In the genomic region with DNA sequence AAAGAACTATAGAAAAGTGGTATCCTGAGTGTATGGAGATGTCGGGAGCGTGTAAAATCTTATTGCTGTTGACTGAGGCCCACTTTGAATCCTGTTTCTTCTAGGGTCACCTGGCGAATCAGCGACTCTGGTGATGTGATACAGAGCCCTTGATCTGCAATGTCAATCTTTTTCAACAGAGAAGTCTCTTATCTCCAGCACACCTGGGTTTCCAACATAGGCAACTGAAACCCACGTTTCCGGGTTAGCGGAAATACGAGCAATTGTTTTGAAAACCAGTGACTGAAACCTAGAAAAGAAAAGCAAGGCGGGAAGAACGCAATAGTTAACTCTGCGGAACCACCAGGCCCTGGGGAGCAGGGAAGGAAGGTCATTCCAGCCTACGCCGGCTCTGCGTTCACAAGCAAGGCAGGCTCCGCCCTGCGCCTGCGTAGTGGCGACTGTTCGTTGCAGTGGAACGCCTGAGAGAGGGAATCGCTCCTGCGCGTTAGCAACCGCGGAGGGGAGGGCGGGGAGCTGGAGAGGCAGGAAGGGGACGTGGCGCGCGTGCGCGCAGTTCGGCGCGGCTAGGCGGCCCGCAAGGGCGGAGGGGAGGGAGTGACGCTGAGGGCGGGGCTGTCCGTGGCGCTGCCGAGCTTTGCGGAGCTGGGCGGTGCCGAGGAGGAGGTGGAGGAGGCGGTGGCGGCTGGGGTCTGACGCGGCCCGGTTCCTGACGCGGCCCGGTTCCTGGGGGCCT, we compare ENCODE assay signal across 8 mouse cellular contexts. TPM values are rescaled to one million over a fixed set of nuclear protein-coding genes. Genes with fewer than 3 reads are reported as not detected.
DNase-seq lines count a peak whose midpoint lies in the region; ATAC-seq lines count a peak whose summit lies in the region.

A gene (plus strand): TSS at position 436 of the 736 bp plus-strand sequence.

- no peaks in the 10 kb centered on the region for H3K27me3 ChIP-seq in heart, embryonic 14.5 days (ENCODE audit: control insufficient read depth, insufficient read depth, low read length)
- H3K27me3 ChIP-seq in liver, embryonic 13.5 days = peaks cover 4% of the 10 kb centered on the region; the same call in 1 of the 2 replicates
- H3K27me3 ChIP-seq in stomach, embryonic 16.5 days (ENCODE audit: control insufficient read depth, insufficient read depth, low read length) = no peaks in the 10 kb centered on the region

- peak; percentile 92 for ATAC-seq in CD4-positive, CD25-positive, alpha-beta regulatory T cell, adult 4 months
- ATAC-seq in heart, embryonic 14.5 days (ENCODE audit: insufficient number of reproducible peaks, insufficient read depth, low FRiP score, low read depth) = peak; percentile 98
- ATAC-seq in liver, embryonic 13.5 days (ENCODE audit: low read depth) = peak; percentile 97
- peak; percentile 99 for ATAC-seq in stomach, embryonic 16.5 days (ENCODE audit: insufficient read depth, low FRiP score)

- DNase-seq in c-Kit-negative CD71-positive TER-119-positive erythroid progenitor cells, embryonic 14.5 days (ENCODE audit: low read depth, low spot score) = peak; percentile 96
- peak; percentile 99 for DNase-seq in fibroblast of lung, adult 2 months (ENCODE audit: low read depth)
- DNase-seq in kidney, postnatal 14 days = peak; percentile 99
- DNase-seq in liver, embryonic 13.5 days = peak; percentile 100
- DNase-seq in neural tube, embryonic 10.5 days (ENCODE audit: extremely low spot score, low spot score) = peak; percentile 98

- WGBS in heart, embryonic 14.5 days = 1% methylated on average over 36 of the region's 54 CpGs
- WGBS in liver, embryonic 13.5 days (ENCODE audit: insufficient replicate concordance) = 2% methylated on average over 54 of the region's 54 CpGs
- under 1% methylated on average over 54 of the region's 54 CpGs for WGBS in stomach, embryonic 16.5 days

- H3K4me2 ChIP-seq in heart, embryonic 14.5 days (ENCODE audit: low read length) = peak within 1 kb of the TSS; percentile 70
- H3K4me2 ChIP-seq in liver, embryonic 13.5 days = peak within 1 kb of the TSS; percentile 70
- peak within 1 kb of the TSS; percentile 62 for H3K4me2 ChIP-seq in stomach, embryonic 16.5 days (ENCODE audit: low read depth, low read length)

- peaks cover 3 to 22% of the 10 kb centered on the region in 2 experiments for H3K4me1 ChIP-seq in heart, embryonic 14.5 days (ENCODE audit: control insufficient read depth in 2 of 2, insufficient read depth in 2 of 2, low read length in 2 of 2)
- H3K4me1 ChIP-seq in liver, embryonic 13.5 days (replicated peaks) = peaks cover 32% of the 10 kb centered on the region
- peaks cover 3% of the 10 kb centered on the region; the same call in 1 of the 2 replicates for H3K4me1 ChIP-seq in stomach, embryonic 16.5 days (ENCODE audit: control insufficient read depth, insufficient read depth, low read length)

- H3K27ac ChIP-seq in heart, embryonic 14.5 days (replicated peaks in 1 of 2; ENCODE audit: control insufficient read depth in 1 of 2, insufficient read depth in 1 of 2, low read depth in 2 of 2, low read length in 2 of 2) = peak within 1 kb of the TSS; percentile 98
- H3K27ac ChIP-seq in liver, embryonic 13.5 days = peak within 1 kb of the TSS; percentile 99
- H3K27ac ChIP-seq in stomach, embryonic 16.5 days (ENCODE audit: low read length) = peak within 1 kb of the TSS; percentile 99

- no peaks in the 10 kb centered on the region for H3K36me3 ChIP-seq in heart, embryonic 14.5 days (ENCODE audit: control insufficient read depth, insufficient read depth, low read length)
- H3K36me3 ChIP-seq in liver, embryonic 13.5 days = peaks cover 2% of the 10 kb centered on the region; the same call in 1 of the 2 replicates
- H3K36me3 ChIP-seq in stomach, embryonic 16.5 days (ENCODE audit: control insufficient read depth, insufficient read depth, low read length) = no peaks in the 10 kb centered on the region

- no peaks in the 10 kb centered on the region for H3K9me3 ChIP-seq in heart, embryonic 14.5 days (ENCODE audit: control insufficient read depth, low read length)
- no peaks in the 10 kb centered on the region for H3K9me3 ChIP-seq in liver, embryonic 13.5 days (replicated peaks)
- H3K9me3 ChIP-seq in stomach, embryonic 16.5 days (replicated peaks; ENCODE audit: control insufficient read depth, low read length) = no peaks in the 10 kb centered on the region

- H3K4me3 ChIP-seq in heart, embryonic 14.5 days (ENCODE audit: control insufficient read depth in 1 of 2, insufficient read depth in 1 of 2, low read depth in 1 of 2, low read length in 2 of 2) = peak within 1 kb of the TSS; percentile 93 to 98
- peak within 1 kb of the TSS; percentile 91 for H3K4me3 ChIP-seq in liver, embryonic 13.5 days (replicated peaks)
- peak within 1 kb of the TSS; percentile 98 for H3K4me3 ChIP-seq in stomach, embryonic 16.5 days (replicated peaks; ENCODE audit: low read length)

- peak within 1 kb of the TSS; percentile 100 for H3K9ac ChIP-seq in heart, embryonic 14.5 days (ENCODE audit: low read length)
- H3K9ac ChIP-seq in liver, embryonic 13.5 days = peak within 1 kb of the TSS; percentile 98
- H3K9ac ChIP-seq in stomach, embryonic 16.5 days (ENCODE audit: low read length) = peak within 1 kb of the TSS; percentile 100

RNA-seq across cellular contexts. Expression of the gene that starts here (rescaled TPM):
- polyA plus RNA-seq in CD4-positive, CD25-positive, alpha-beta regulatory T cell, adult 4 months (2017; shearing (Covaris generic)) = 100 to 1,000 TPM in 1 of 2 experiments, 10 to 100 TPM in 1; 71.3 to 138 TPM
- 276 and 286 TPM in 2 replicates for polyA plus RNA-seq in heart, embryonic 14.5 days (2014; fragmentation: Nextera tagmentation; extraction: Ambion mirVana)
- polyA plus RNA-seq in liver, embryonic 13.5 days (2015; fragmentation: Nextera tagmentation; extraction: Ambion mirVana) = 117 and 158 TPM in 2 replicates
- polyA plus RNA-seq in stomach, embryonic 16.5 days (2015; fragmentation: Nextera tagmentation; extraction: Ambion mirVana) = 246 and 251 TPM in 2 replicates

Comparison
In these comparisons a context has a peak if more than half of its experiments do, and no peak if none do; other contexts are left out.
1. Peak in every context shown above with its lines: DNase-seq, ATAC-seq, H3K4me3 ChIP-seq and H3K27ac ChIP-seq.